Mouse (Mus musculus) 3134 (cell line): ENCODE data around the gene Exoc8.

Experiments used
- DNase-seq: peaks from one replicate; pipeline ENCODE4 v3.0.0-alpha.2; 2011; ENCODE audit warnings: low spot score; ENCODE audit not compliant: insufficient read length; ENCODE audit errors: extremely low read depth

Gene Exoc8

DNA sequence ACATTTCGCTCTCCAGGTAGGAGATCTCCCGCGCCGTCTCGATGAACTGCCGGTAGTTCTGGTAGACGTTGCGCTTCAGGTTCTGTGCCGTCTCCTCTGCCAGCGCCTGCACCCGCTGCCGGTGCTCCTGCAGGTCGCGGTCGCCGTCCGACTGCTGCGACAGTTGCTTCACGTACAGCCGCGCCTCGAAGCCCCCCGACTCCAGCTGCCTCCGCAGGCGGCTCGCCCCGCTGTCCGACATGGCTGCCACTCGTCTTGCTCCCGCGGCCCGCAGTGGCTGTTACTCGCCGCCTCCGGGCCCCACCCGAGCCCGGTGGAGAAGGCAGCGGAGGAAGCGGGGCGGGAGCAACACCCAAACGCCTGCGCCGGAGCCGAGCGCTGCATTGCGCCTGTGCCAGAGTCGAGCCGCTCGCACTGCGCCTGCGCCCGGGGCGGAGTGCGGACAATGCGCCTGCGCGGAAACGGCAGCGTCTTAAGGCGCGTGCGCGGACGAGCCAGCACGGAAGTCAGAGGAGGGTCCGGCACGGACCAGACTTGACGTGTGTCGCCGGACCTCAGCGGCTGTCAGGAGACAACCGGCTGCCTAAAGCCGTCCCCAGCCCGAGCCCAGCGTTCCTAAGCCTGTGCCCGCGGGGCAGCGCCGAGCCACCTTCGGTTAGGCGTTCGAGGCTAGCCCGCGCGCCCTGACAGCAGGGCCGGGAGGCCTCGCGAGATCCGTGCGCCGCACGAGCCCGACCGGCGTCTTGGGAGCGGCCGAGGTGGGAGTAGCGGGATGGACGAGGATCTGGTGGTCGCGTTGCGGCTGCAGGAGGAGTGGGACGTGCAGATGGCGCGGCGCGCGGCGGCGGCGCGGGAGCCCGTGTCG is at the start of gene Exoc8, which contains the start of gene Sprtn:
Exoc8 (minus strand) TSS at position 320 of the 865 bp plus-strand sequence.
Sprtn (plus strand) TSS at position 501 of the 865 bp plus-strand sequence.
- peak; percentile 97 for DNase-seq

DNA sequence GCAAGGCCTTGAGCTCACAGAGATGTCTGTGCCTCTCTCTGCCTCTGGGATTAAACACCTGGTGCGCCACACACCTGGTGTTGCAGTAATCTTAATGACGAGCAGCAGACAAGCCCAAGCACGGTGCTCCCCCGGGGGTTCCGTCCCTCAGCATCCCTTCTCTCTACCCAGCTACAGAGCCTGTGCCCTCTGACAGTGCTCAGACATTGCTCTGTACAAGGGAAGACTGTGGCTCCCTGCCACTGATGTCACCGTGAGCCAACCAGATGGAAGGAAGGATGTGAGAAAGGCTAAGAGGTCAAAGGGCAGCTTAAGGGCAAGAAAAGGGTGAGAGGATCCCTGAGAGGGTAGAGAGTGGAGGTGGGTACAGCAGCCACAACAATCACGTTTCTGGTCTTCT is 46.9 kb upstream of the Exoc8 start:
- DNase-seq = no peak

DNA sequence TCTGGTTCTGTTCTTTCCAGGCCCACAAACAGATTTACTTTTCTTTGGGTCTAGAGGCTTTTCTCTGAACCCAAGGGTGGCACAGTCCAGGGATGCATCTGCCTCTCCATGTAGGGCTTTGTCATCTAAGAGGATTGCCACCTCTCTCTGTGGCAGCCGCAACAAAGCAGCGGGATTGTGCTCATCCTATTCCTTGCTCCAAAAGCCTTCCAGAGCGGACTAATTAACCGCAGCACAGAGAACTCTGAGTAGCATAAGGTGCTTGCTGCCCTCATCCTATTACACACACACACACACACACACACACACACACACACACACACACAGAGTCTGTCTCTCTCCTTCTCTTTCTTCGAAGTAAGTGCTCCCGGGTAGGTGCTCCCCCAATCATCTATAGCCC is 46.3 kb upstream of the Exoc8 start:
- no peak for DNase-seq

DNA sequence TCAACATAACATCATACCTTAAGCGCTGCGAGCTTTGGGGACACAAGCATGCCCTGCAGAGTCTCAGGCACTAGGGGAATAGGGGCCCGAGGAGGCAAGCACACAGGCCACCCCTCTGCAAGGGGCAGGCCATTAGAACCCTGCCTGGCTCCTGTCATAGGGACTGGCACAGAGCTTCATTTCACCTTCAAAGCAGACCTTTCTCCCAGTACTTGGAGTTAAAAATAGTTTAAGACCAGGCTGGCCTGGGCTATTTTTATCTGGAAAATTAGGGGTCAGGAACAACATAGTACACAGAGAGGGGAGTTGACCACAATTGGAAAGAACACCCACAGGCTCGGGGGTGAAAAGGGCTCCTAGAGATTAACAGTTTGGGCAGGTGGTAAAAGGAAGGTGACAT is 39.8 kb upstream of the Exoc8 start:
- no peak for DNase-seq

DNA sequence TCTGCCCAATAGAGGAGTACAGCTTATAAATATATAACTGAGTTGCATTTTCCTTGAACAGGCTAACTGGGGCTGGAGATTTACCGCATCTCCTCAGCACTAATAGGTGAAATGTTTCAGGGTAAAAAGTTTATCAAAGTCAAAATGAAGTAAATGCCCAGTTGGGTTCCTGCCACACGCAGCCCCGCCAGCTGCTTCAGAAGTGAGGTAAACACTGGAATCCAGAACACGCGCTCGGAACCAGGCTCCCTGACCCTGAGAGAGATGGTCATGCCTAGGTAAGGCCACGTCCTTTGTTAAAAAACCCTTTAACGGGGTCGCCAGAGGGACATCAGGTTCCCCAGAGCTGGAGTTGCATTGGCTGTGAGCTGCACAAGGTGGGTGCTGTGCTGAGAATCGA is 39.2 kb upstream of the Exoc8 start:
- DNase-seq = no peak

DNA sequence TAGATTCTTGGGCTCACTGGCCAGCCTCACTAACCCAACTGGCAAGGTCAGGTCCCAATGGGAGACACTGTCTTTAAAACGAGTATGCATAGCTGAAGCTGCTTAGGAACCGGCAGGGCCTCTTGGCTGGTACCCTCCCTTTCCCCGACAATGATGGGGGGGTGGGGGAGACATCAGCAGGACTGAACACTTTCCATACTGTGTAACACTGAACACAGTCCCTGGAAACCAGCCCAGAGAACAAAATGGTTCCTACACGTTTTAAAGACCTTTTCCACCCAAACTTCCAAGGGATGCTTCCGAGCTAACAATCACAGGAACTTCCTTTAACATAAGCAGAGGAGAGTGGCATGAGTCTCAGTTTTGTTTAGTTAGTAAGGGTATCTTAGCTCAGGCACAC is 37.6 kb upstream of the Exoc8 start:
- no peak for DNase-seq

DNA sequence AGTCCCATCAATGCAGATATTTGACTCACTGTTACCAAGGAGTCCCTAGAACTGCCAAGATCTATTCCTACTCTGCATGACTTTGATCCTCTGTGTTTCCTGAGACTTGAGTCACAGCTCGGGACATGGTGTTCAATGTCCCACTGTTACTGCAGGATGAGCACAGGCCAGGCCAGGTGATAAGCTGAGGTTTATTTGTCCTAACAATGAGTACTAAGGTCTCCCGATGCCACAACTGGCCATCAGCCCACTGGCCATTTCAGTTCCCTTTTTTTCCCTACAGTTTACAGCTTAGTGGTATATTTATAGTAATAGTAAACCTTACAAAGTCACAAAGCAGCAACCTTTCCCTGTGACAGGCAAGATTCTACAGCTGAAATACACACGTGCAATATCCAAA is 34.9 kb upstream of the Exoc8 start:
- DNase-seq = no peak

DNA sequence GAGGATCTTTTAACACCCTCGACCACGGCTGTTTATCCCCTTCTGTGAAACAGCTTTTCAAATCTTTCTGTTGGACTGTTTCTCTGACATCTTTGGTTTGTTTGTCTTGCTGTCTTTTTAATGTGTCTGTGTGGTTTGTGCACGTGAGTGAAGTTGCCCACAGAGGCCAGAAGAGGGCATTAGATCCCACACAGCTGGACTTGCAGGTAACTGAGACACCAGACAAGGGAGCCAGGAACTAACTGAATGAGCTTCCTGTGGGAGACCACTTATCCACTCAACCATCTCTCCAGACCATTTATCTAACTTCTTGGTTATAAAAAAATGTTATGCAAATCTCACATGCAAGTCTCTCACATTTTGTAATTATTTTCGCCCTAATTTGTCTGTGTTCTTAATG is 33.1 kb upstream of the Exoc8 start:
- no peak for DNase-seq

DNA sequence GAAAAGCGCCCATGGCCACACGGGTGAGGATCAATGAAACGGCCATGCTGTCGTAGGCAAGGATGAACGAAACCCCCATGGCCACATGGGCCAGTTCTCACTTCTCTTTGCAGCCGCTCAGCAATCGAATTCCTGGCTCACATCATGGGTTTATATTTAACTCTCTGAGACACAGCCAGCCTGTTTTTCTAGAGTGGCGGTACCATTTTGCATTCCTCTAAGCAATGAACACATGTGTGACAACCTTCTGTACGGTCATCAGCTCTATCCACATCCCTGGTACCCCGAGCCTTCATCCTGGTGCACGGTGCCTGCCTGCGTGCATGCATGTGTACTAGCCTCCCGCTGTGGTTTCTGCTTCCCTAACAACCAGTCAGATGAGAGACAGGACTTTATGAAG is 32.6 kb upstream of the Exoc8 start:
- DNase-seq = no peak

DNA sequence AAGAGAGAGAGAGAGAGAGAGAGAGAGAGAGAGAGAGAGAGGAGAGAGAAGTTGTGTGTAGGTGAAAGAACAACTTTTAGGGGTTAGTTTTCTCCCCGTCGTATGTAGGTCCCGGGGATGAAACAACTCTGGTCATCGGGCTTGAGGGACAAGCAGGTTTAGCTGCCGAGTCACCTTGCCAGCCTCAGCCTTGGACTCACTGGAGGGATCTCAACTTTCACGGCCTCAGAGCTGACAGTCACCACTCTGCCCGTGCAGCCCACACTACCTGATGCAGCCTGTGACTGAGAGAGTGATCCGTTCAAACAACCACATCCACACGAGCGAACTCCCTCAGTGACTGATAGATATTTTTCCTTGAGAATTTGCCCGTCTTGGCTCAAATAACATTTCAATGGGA is 31.5 kb upstream of the Exoc8 start:
- DNase-seq = no peak

DNA sequence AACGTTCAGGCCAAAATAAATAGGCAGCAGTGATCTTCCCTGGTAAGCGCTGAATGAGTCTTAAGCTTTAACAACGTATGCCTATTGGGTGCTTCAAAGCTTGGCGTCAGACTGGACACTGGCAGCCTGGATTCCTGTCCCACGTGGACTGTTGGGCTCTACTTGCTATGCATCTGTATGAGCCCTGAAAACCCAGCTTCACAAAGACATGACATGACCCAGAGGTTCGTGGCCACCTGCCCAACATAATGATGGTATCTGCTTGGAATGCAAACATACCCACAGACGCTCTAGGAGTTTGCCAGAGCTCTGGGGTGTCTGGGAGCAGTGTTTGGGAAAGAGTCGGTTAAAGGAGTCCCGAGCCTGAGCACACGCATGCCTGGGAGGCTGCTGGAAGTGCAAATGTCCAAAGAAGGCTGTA is 28.9 kb upstream of the Exoc8 start:
- DNase-seq = peak; percentile 87

DNA sequence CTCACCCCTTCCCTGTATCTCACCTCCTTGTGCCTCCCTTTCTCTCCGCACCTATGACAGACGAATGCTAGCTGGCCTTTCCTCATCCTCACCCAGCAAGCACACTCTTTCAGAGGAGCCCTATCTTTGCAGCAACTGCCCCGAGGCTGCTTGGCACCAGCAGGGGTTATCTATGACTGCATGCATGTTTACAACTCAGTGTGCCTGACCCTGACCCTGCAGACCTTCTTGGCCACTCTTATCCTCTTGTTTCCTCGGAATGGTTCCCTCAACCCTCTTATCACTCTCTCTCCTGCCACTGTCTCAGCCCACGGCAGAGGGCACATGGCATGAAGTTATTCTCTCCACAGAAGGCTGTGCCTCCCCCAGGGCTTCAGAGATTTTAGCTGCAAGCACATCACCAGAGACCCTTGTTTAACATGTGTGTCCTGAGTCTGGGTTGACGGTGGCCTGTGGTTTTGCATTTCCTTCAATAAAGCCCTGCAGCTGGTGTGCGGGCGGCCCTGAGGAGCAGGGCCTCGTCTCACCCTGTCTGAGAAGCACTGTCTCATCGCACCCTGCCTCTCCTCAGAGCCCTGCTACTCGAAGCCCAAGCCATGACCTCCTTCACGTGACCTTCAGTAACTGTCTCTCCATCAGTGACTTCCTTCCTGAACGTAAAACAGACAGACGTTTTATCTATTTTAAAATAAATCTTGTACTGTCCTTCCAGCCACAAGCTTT is 28.2 kb upstream of the Exoc8 start:
- no peak for DNase-seq

DNA sequence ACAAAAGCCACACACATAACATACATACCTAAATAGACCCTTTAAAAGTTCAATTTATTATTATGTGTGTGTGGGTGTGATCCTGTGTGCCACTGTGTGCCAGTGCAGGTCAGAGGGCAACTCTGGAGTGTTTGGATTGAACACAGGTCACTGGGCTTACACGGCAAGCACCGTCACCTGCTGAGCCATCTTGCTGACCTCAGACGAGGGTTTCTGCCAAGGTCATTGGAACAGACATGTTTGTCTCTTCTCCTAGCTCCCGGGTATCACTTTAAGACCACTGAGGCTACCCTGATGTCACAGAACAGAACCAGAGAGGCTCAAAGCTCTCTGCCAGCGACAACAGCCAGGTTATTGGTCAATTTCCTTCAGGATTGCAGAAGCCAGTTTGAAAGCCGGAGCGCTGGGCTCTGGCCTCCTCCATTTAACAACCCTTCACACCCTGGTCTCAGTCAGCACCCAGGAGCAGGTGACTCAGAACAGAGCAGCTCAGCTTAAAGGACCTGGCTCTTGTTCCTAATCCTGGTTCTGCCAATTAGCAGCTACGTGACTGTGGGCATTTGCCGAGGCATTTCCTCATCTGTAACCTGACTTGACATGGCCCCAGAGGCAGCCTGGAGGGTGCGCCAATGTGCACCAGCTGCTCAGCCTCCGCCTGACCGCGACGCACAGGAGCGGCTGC is 26.6 kb upstream of the Exoc8 start:
- peak; percentile 24 for DNase-seq

DNA sequence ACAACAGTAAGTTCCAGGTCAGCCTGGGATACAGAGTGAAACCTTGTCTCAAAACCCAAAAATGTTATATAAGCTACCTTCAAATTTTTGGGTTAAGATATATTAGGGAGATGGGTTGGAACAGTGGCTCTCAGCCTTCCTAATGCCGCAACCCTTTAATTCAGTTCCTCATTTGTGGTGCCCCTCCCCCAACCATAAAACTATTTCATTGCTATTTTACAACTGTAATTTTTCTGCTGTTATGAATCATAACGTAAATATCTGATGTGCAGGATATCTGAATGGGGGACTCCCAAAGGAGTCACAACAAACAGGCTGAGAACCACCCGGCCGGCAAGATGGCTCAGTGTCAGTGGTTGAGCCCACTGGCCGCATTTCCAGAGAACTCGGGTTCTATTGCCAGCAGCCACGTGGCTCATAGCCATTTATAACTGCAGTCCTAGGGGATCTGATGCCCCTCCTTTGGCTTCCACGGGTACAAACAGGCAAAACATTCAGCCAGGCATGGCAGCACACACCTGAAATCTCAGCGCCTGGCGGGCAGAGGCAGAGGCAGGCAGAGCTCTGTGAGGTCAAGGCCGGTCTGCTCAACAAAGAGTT is 25.1 kb upstream of the Exoc8 start:
- no peak for DNase-seq

DNA sequence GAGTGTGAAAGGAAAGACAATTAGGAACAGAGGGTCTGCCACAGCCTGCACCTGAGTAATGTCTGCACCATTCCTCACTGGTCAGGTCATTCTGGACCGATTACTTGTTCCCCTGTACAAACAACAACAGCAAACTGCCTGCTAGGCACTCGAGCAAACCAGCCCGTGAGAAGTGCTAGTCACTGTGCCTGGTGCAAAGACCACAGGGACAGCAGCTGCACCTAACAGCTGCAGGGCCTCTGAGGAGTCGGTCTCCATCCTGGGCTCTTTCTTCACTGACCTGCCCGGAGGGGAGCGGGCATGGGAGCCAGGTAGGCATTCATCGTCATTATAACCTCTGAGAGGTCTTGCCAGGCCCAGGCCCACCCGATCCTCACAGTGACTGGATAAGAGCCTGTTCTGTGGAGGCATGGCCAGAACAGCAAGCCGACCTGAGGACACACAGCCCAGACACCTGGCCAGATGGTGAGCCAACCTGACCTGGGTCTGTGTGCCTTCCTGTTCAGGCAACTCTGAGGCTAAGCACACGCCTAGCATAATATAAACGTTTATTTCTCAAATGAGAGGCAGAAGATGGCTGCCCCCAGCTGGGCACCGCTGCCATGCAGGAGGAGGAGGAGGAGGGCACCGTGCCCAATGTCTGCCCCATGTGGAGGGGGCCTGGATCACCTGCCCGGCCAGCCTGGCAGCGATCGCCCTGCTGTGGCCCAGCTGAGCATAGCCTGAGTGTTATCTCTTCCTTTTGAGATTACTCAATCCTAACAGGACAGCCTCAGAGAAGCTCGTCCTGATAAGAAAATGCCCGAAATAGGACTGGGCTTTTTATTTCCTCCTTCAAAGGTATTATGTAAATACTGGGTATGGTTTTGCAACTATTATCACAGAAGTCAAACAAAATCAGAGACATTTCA is 24.1 kb upstream of the Exoc8 start:
- no peak for DNase-seq

DNA sequence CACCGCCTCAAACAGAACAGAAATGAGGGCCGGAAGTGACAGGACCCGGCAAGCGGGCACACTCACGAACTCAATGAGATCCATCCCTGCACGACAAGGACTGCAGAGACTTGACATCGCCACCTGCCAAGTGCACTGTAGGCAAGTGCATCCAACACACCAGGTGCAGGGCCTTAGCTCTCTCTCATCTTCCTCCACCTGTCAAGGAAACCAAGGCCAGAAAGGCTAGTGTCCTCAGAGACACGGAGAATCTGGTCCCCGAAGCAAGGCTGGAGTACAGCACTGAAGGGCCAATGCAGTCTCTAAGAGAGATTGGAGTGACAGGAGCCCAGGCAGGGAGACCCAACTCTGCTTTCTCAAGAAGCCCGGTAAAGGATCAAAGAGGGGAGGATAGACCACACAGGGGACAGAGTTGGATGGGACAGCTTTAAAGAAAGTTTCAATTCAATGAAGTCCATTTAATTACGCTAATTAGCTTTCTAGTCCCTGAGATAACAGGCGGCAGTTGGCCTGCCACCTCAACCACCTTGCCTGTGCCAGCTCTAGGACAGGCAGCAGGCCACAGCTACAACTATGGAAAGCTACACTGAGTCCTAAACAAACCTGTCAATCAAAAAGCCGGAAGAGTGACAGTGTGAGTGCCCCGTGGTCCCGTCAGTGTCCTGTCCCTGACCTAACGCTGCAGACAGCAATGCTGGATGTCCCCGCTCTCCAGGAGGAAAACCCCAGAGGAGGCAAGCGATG is 20.4 kb upstream of the Exoc8 start:
- DNase-seq = no peak

DNA sequence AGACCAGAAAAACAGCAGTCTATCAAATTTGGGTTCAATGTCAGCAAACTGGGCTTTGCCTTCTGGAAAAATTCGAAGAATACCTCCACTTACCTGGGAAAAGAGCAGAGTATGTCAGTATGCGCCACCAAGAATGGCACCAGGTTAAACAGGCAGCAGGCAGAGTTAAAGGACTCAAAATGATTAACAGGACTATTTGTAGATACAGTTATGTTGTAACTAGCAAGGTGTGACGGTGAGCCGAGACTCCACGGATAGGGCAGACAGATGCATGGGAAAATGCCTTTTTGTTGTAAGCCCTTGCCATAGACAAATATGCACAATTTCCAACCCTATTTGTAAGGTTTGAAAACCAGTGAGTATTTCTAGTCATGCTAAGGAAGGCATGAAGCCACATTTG is 16.6 kb upstream of the Exoc8 start:
- no peak for DNase-seq

DNA sequence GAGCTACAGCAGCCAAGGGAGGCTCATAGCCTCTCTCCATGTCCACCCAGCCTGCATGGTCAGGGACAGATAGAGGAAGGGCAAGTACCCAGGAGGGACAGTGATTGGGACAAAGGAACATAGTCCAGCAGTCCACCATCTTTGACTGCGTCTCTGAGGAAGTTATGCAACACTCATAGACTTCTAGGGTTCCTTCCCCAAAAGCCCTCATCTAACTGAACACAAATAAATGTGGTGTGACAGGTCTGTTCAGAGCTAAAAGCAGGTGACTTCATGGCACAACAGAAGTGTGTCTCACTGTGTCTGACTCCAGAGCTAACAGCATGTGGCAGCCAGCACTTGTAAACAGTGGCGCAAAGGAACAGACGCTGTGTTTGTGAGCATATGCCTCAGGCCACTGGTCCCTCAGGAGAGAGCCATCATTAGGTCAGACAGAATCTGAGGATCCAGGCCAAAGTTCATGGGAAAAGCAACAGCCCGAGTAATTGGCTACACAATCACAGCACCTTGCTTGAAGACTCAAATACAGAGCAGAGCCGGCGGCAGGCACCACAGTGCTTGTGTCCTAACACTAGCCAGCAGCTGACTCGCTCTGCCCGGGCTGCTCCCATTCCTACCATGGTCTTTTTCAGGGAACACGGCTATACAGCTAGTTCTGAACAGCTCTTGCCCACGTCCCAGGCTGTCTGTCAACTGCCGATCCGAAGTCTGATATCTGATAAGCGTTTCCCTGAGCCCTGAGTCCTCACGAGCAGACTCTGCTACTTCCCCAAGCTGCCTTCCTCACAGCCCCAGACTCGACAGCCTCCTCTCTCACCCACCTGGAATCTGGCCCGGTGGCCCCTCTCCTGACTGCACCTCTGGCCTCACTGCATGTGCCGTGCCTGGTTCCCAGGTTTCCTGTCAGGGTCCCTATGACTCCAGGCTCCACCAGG is 14.7 kb upstream of the Exoc8 start:
- no peak for DNase-seq
